Mouse (Mus musculus) brain, embryonic 14.5 days (tissue): ENCODE data around the gene Fgd3.

ENCODE experiments used
- CTCF ChIP-seq: fragments of 200-500 bp; IDR thresholded peaks from 2 replicates; pipeline ENCODE4 v1.5.1; 2012; ENCODE audit warnings: inconsistent platforms, mild to moderate bottlenecking, moderate library complexity, borderline replicate concordance; ENCODE audit not compliant: insufficient read depth, insufficient read length; ENCODE audit errors: extremely low read depth
- POLR2A ChIP-seq: fragments of 200-500 bp; IDR thresholded peaks from 2 replicates; pipeline ENCODE4 v1.6.1; 2012; ENCODE audit warnings: mild to moderate bottlenecking, inconsistent platforms, borderline replicate concordance; ENCODE audit not compliant: poor library complexity, insufficient read depth, insufficient read length, severe bottlenecking; ENCODE audit errors: extremely low read depth

GRCm38 (mm10) chr13:49234711-49235110, 85.4 kb downstream of the Fgd3 start:
- TF ChIP-seq CTCF (no peak), POLR2A (no peak)
